Comparison of ENCODE assay signal across 9 mouse cellular contexts in the genomic region with DNA sequence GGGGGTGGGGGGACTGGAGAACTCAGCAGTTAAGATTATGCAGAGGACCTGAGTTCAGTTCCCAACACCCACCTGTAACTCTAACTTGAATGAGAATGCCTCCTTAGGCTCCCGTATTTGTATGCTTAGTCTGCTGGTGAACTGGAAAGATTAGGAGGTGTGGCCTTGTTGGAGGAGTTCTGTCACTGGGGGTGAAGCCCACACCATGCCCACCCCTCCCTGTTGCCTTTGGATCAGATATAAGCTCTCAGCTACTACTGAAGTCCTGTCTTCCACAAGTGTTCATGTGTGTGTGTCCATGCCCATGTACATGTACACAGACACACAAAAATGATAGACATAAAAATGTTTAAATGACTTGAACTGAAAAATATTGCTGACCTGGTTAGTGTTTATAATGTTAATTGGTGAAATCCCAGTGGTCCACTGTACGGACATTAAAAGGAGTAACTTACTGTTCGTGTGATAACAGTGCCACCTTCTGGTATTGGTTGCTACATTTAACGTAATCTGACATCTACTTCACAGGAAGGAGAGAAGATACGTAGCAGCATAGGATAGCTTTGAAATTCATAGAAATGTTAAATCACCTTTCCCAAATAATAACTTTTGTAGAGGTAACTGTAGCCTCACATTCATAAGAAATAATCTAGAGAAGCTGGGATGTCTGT. TPM values are rescaled to one million over a fixed set of nuclear protein-coding genes. Genes with fewer than 3 reads are reported as not detected.
DNase-seq lines count a peak whose midpoint lies in the region; ATAC-seq lines count a peak whose summit lies in the region.
"Had no signal": no experiment of that assay in that cellular context is flagged by ENCODE, and none has a peak within 500 bp of the region (broad histone marks: within the 10 kb centered on the region; RNA-seq: fewer than 3 reads in every experiment).

No protein-coding gene starts in this region.

- H3K4me3 ChIP-seq in hindbrain, embryonic 14.5 days (replicated peaks; ENCODE audit: low read length): no peak overlapping the region
- no peak overlapping the region for H3K4me3 ChIP-seq in hindbrain, embryonic 12.5 days
- H3K4me3 ChIP-seq: embryonic facial prominence, embryonic 12.5 days had no signal

- H3K27me3 ChIP-seq in hindbrain, embryonic 14.5 days (ENCODE audit: control insufficient read depth, insufficient read depth, low read length): no peaks in the 10 kb centered on the region
- H3K27me3 ChIP-seq in hindbrain, embryonic 12.5 days: no peaks in the 10 kb centered on the region
- H3K27me3 ChIP-seq: embryonic facial prominence, embryonic 12.5 days had no signal

- 47% methylated on average over 5 of the region's 5 CpGs for WGBS in hindbrain, embryonic 14.5 days
- WGBS in hindbrain, embryonic 12.5 days: 52% methylated on average over 5 of the region's 5 CpGs

- no peak overlapping the region for H3K9ac ChIP-seq in hindbrain, embryonic 14.5 days
- H3K9ac ChIP-seq in hindbrain, embryonic 12.5 days: no peak overlapping the region
- H3K9ac ChIP-seq: embryonic facial prominence, embryonic 12.5 days had no signal

- H3K4me1 ChIP-seq in hindbrain, embryonic 14.5 days (replicated peaks; ENCODE audit: control insufficient read depth, insufficient read depth, low read length): no peaks in the 10 kb centered on the region
- no peaks in the 10 kb centered on the region for H3K4me1 ChIP-seq in hindbrain, embryonic 12.5 days
- H3K4me1 ChIP-seq: embryonic facial prominence, embryonic 12.5 days had no signal

- no peak for ATAC-seq in hindbrain, embryonic 14.5 days (ENCODE audit: low FRiP score)
- ATAC-seq in hindbrain, embryonic 12.5 days (ENCODE audit: low FRiP score): no peak
- 0 out of 2 replicates have a peak, but pooled peaks have one; percentile 26 for ATAC-seq in neutrophil, adult 5-6 weeks (ENCODE audit: extremely low read depth, insufficient number of reproducible peaks, low FRiP score, poor library complexity, severe bottlenecking)

- no peak overlapping the region for H3K4me2 ChIP-seq in hindbrain, embryonic 14.5 days (replicated peaks)
- no peak overlapping the region for H3K4me2 ChIP-seq in hindbrain, embryonic 12.5 days (replicated peaks)
- H3K4me2 ChIP-seq: embryonic facial prominence, embryonic 12.5 days had no signal

- no peaks in the 10 kb centered on the region for H3K9me3 ChIP-seq in hindbrain, embryonic 14.5 days (ENCODE audit: control insufficient read depth, low read length)
- no peaks in the 10 kb centered on the region for H3K9me3 ChIP-seq in hindbrain, embryonic 12.5 days (replicated peaks)
- H3K9me3 ChIP-seq: embryonic facial prominence, embryonic 12.5 days had no signal

- DNase-seq in hindbrain, embryonic 14.5 days (ENCODE audit: low spot score): peak; percentile 81
- peak; percentile 44 for DNase-seq in thymus, postnatal 14 days
- no peak for DNase-seq in thymus, postnatal 4 days
- peak; percentile 24 for DNase-seq in embryo, embryonic 11.5 days (ENCODE audit: low read depth, low spot score)
- DNase-seq in urinary bladder, postnatal 10 days (ENCODE audit: low spot score): no peak
- no peak for DNase-seq in spleen, postnatal 4 days (ENCODE audit: low spot score in 2 of 2)

- H3K27ac ChIP-seq in hindbrain, embryonic 14.5 days: no peak overlapping the region
- no peak overlapping the region for H3K27ac ChIP-seq in hindbrain, embryonic 12.5 days
- H3K27ac ChIP-seq: embryonic facial prominence, embryonic 12.5 days had no signal

- H3K36me3 ChIP-seq in hindbrain, embryonic 14.5 days (replicated peaks; ENCODE audit: control insufficient read depth, insufficient read depth): peaks cover 14% of the 10 kb centered on the region
- peaks cover 15% of the 10 kb centered on the region for H3K36me3 ChIP-seq in hindbrain, embryonic 12.5 days

RNA-seq across cellular contexts. Expression of a gene that starts 21.1 kb away (rescaled TPM):
- 18.9 and 22.9 TPM in 2 replicates for polyA plus RNA-seq in hindbrain, embryonic 14.5 days (2014; fragmentation: Nextera tagmentation; extraction: Ambion mirVana)
- 19.0 and 23.8 TPM in 2 replicates for polyA plus RNA-seq in hindbrain, embryonic 12.5 days (2016; fragmentation: Nextera tagmentation; extraction: Ambion mirVana)
- total RNA-seq in neutrophil, adult 5-6 weeks (2017): not detected in 2 replicates

RNA-seq across cellular contexts. Expression of a gene that starts 49.3 kb away (rescaled TPM):
- polyA plus RNA-seq in hindbrain, embryonic 14.5 days (2014; fragmentation: Nextera tagmentation; extraction: Ambion mirVana): 53.6 and 63.1 TPM in 2 replicates
- 56.5 and 59.0 TPM in 2 replicates for polyA plus RNA-seq in hindbrain, embryonic 12.5 days (2016; fragmentation: Nextera tagmentation; extraction: Ambion mirVana)
- total RNA-seq in neutrophil, adult 5-6 weeks (2017): 50.3 and 52.4 TPM in 2 replicates

Comparison
In these comparisons a context has a peak if more than half of its experiments do, and no peak if none do; other contexts are left out.
1. DNase-seq: peak in hindbrain, embryonic 14.5 days (single experiment), thymus, postnatal 14 days (single experiment) and embryo, embryonic 11.5 days (single experiment); none in thymus, postnatal 4 days (single experiment), urinary bladder, postnatal 10 days (single experiment) and spleen, postnatal 4 days (0 of 2).